Mouse (Mus musculus): ENCODE measurements around the gene Gm16451. TPM values are rescaled to one million over a fixed set of nuclear protein-coding genes. Genes with fewer than 3 reads are reported as not detected.
"Not testable (repeated sequence)": the region's sequence is repeated elsewhere in the genome, so short reads cannot be mapped to it uniquely, and the experiment has no call there.

The Gm16451 gene
- not detected for total RNA-seq (2021)
- long read RNA-seq, experiment 1 = 0 reads
- long read RNA-seq, experiment 2 = 0 reads

DNA sequence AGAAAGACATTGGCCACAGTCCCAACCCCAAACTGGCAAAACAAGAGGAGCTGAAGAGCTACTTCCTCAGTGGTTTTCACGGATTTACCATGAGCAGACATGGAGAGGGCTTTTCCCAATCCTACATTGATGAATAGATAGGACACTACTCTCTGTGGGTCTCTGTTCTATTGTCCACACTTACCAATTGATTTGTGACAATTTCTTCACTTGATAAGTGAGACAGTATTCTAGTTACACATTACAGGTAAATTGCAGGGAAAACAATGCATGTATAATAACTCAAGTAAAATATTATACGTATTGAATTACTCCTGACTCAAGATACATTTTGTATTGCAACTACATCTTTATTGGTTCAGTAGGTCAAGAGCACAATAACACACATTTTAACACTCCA lies at the start of gene Gm16451:
Gm16451 (minus strand) TSS at position 101 of the 400 bp plus-strand sequence.
- DNase-seq (ENCODE audit: low spot score in 2 of 2) = not testable (repeated sequence)

DNA sequence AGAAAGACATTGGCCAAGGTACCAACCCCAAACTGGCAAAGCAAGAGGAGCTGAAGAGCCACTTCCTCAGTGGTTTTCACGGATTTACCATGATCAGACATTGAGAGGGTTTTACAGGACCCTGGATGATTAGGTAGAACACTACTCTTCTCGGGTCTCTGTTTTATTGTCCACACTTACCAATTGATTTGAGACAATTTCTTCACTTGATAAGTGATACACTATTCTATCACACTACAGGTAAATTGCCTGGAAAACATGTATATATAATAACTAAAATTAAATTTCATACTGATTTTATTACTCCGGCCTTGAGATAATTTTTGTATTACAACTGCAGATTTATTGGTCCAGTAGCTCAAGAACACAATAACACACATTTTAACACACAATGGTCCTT lies 45.9 kb upstream of the Gm16451 start, which contains the start of gene Vmn1r142:
Vmn1r142 (minus strand) TSS at position 101 of the 400 bp plus-strand sequence.
- not testable (repeated sequence) for DNase-seq (ENCODE audit: low spot score in 2 of 2)

GRCm38 (mm10) chr7:22134641-22135040 lies 16.6 kb upstream of the Gm16451 start, which contains the start of gene Gm10666:
Gm10666 (minus strand) TSS chr7:22134741.
- DNase-seq (ENCODE audit: low spot score in 2 of 2) = not testable (repeated sequence)

GRCm38 (mm10) chr7:22068757-22069156 lies 49.3 kb downstream of the Gm16451 start, which contains the start of gene Vmn1r139:
Vmn1r139 (plus strand) TSS chr7:22069057.
- not testable (repeated sequence) for DNase-seq (ENCODE audit: low spot score in 2 of 2)

Other genes with a start within 250 kb of the Gm16451 start
- not detected for gene Gm5891, start 197.0 kb downstream of the Gm16451 start, total RNA-seq (2021)
- gene Vmn1r137, start 123.7 kb downstream of the Gm16451 start, total RNA-seq (2021) = not detected
- not detected for gene Vmn1r138, start 89.3 kb downstream of the Gm16451 start, total RNA-seq (2021)
- not detected for gene Gm6176, start 61.9 kb downstream of the Gm16451 start, total RNA-seq (2021)
- gene Vmn1r139, start 49.2 kb downstream of the Gm16451 start, total RNA-seq (2021) = not detected
- not detected for gene Gm10666, start 16.5 kb upstream of the Gm16451 start, total RNA-seq (2021)
- not detected for gene Vmn1r142, start 45.8 kb upstream of the Gm16451 start, total RNA-seq (2021)
- gene Vmn1r143, start 71.1 kb upstream of the Gm16451 start, total RNA-seq (2021) = not detected
- not detected for gene Gm8653, start 83.0 kb upstream of the Gm16451 start, total RNA-seq (2021)
- gene Gm8453, start 111.2 kb upstream of the Gm16451 start, total RNA-seq (2021) = not detected
- not detected for gene Gm4187, start 211.5 kb upstream of the Gm16451 start, total RNA-seq (2021)